Mouse (Mus musculus) adrenal gland, adult 8-10 months (tissue): ENCODE measurements at regions not wholly inside any gene's neighbourhood (a gene's known extent, or its start where the extent isn't known, plus 50 kb on each side); places are given as distances from the start of the nearest gene placed in this dataset.

Source experiments
- DNase-seq: peaks from one replicate; pipeline ENCODE4 v3.0.0; 2022

DNA sequence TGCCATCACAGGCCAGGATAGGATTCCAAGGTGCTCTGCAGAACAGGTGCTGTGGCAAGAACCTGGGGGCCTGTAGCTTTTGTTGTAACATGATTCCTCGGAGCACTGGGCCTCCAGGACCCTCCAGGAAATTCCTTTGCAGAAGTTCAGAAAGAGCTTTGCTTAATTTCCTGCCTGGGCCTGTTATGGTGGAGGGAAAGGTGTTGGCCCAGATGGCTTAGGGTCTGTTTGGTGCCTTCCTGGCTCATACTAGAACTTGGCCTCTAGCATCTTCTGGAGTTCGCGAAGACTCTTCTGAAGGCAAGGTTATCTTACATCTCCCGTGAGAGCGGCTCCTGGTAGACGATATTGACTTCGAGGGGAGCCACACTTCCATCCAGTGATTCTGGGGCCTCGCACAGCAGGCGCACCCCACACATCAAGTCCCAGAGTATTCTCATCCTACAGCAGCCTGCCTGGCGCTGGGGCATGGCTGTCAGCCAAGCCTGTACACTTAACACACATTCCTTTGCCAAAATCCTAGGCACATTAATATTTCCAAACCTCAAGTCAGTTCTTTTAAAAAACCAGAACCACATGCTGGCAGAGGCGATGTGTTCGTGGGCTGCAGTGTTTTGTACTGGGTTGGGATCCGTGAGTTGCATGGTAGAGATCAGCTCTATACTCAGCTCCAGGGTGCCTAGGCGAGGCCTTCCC is 54.5 kb upstream of the Cxcl14 start:
- DNase-seq: no peak

DNA sequence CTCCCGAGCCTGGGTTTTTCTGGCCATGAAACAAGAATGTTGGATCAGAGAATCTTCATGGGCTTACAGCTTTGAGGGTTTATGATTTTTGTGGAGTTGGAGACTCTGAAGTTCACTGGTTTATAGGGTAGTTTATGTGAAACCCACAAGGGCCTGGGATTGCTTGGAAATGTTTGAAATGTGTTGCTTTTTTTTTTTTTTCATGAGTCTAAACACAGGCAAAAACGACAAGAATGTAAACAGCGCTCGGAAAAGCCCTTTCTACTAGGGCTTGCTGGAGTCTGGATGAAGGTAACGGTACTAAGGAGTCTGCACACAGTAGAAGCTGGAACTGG is 55.0 kb upstream of the Cxcl14 start:
- no peak for DNase-seq

DNA sequence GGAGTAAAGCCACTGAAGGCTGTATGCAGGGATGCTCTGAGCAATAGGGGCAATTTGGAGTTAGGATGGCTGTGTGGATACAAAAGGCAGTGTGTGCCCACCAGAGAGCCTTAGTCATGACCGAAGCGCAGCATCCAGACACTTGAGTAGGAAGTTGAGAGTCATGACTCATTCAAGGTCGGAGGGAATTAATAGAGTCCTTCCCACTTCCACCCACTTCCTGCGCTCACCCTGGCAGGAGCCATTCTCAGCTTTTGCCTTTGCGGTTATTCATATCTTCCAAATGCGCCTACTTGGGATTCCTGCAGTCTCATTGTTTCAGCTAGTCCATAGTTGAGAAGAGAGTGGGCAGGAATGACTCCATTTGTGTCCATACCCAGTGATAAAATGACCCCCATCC is 56.1 kb upstream of the Cxcl14 start:
- DNase-seq: no peak

DNA sequence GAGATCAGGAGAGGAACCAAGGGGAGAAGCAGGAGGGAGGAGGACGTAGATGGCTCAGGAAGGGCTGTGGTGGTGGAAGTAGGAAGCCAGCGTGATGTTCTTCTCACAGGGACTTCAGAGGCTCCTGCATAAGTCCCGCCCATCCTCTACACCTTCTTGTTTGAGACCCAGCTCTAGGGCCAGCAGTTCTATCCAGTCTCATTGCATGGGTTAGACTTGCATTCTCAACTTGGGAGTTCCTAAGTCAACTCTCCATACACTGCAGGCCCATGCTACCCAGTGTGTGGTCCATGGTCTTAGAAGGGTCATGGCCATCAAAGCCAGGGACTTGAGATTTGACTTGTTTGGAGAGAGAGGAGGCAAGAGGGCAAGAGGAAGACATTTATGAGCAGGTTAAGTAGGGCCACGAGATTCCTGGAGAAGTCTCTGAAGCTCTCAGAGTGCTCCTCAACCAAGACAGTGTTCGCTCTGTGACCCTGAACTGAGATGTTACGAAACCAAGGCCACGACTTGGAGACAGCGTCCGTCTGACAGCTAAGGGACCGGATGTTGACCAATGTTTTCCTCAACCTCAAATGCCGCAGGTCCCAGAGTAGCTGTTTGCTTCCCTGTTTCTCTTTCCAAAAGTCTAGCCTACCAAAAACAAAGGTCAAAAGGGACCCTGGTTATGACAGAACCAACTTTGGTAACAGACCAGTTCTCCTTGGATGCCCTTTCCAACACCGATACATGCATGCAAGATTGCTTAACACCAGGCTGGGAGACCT is 56.7 kb upstream of the Cxcl14 start:
- peak; percentile 43 for DNase-seq

DNA sequence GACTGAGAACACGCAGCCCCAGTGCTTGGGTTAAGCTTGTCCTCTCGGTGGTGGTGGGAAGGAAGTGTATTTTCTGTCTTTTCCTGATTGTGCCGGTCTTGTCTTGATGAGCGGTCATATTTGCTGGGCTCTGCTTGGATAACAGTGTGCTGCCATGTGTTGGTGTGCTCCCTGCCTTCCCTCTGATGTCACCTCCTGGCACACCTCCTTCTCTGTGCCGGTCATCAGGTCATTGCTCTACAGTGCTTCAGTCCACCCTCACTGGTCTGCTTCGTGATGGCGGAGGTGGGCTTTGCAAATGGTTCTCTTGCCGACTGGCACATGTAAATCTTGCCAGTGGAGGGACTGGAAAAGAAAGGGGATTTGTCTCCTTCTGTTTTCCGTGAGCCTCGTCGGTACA is 57.6 kb upstream of the Cxcl14 start:
- DNase-seq: no peak

DNA sequence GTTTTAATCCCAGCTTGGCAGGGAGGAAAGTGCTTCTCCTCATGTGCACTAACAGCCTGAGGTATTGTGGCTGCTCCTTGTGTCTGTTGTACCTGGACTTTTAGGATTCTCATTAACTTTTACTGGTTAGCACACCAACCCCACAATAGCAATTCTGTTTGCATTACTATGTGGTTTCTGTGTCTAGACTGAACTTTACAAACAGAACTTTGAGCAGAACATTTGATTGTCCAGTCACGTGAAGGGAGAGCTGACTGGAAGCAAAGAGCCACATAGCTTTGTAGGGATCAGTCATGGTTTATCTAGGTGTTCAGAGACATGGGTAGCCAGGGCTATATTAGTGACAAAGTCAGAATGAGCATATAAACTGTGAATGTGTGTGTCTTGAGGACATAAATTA is 58.3 kb upstream of the Cxcl14 start:
- no peak for DNase-seq

DNA sequence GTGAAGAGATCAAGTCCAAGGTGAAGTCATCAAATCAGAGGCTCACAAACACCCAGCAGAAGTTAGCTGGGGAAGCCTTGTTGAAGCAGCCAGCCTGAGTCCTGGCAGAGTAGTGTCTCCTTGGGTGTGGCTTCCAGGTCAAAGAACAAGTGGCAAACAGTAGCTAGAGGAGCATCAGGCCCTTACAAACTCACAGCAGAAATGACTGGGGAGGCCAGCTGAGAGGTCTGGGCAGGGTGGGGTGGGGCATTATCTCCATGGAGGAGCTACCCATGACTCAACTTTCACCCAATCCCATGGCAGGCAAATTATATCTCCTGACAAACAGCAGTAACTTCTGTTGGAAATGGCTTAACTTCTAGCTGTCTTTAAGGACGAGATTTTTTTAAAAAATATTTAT is 60.6 kb upstream of the Cxcl14 start:
- DNase-seq: no peak

DNA sequence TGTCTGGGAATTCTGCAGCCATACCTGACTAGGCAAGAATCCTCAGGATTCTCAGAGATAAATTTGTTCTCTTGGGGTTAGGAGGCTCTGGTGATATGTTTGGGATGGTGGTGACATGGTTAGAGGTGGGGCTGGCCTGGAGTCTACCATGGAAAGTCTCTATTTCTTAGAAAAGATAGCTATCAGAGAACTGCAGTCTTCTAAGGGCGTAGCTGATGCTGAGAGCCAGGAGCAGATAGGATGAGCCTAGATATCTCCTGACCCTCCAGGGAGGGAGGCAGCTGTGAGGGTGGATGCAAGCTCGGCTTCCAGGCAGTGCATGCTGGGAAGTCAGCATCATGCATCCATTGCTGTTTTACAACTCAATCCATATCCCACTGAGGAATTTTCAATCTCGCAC is 61.6 kb upstream of the Cxcl14 start:
- no peak for DNase-seq

DNA sequence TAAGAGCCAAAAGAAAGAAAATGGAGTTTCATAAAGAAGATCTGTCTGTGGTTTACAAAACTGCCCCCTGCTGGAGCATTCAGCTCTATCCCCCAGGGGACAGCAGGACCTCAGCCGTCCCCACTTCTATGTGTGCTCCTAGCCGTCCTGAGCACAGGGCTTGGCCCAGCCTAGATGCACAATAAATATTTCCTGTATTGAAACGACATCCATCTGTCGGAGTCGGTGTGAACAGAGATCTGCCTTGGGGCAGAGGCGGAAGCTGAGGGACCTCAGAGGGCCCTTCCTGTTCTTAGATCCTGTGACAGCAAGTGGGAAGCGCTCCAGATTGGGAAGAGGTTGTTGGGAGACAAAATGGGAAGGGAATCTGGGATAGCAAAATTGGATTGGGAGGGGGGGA is 62.5 kb upstream of the Cxcl14 start:
- DNase-seq: no peak

DNA sequence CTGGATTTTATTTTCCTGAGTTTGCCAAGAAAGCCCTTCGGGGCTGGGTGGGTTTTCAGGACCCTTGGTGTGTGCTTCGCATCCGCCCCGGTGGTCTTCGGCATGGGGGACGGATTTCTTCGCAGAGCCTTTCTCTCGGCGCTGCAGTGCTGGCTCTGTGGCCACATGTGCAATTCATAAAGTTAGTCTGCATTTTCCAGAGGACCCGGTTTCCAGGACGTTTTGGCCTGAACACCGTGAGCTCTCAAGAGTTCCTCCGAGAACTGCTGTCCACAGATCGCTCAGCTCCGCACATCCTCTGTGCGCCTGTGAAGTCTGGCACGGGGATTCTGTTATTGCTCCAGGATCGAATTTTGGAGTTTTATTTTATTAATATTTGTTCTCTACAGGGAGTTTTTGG is 63.2 kb upstream of the Cxcl14 start:
- DNase-seq: no peak

DNA sequence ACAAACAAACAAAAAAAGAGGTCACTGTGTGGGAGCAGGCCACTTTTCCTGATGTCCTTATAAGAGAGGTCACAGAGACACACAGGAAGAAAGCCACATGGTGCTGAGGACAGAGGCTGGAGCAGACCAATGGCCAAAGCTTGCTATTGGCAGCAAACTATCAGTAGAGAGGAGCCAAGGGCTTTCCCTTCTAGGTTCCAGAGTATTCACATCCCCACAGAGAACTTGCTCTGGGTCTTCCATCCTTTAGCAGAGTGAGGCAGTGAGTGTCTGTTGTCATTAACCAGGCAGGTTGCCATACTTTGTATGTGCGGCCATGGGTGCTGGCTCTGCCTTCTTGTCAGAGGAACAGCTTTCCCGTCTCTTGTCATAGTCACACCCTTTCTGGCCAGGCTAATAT is 64.5 kb upstream of the Cxcl14 start:
- DNase-seq: no peak

DNA sequence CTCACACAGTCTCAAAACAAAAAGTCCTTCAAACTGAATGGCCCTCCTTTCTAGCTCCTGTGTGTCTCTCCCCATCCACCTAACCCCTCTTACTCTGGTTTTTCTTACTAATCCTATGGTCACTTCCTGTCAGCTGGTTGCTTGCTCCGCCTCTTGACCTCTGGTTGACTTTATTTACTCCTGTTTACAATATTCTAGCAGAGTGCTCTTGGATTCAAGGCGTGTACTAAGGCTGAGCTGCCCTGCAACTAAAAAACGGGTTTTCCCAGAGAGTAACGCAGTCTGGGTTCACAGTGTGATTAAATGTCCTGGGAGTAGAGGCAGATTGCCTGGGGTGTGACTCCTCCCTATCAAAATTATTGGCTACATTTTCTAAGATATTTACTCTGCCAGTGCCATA is 64.2 kb upstream of the Gm3045 start:
- no peak for DNase-seq

DNA sequence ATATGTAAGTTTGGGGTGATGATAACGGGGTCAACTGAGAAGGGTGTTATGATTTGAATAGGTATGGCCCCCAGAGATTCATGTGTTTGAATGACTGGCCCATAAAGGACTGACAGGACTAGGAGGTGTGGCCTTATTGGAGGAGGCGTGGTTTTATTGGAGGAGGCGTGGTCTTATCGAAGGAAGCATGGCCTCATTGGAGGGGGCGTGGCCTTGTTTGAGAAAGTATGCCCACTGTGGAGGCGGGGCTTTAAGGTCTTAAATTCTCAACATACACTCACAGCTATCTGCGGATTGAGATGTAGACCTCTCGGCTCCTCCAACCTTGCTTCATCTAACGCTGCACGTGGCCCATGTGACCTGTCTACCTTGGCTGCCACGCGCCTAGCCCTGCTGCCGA is 63.7 kb upstream of the Gm3045 start:
- DNase-seq: no peak

DNA sequence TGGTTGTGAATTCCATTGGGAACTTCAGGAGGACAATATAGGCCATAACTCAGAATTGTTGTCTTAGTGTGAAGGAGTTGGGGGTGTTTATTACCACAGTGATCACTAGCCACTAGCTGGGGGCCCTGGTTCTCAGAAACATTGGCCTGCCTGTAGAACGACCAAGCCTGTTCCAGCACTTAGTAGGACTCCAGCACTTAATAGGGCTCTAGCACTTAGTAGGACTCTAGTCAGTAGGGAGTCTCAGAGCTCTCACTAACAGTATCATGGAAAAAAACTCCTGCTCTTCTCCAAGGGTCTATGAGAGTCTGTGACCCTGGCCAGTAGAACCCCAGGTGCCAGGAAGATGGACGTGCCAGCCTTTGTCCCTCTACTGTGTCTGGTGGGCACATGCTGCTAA is 56.8 kb upstream of the Gm3045 start:
- DNase-seq: no peak

DNA sequence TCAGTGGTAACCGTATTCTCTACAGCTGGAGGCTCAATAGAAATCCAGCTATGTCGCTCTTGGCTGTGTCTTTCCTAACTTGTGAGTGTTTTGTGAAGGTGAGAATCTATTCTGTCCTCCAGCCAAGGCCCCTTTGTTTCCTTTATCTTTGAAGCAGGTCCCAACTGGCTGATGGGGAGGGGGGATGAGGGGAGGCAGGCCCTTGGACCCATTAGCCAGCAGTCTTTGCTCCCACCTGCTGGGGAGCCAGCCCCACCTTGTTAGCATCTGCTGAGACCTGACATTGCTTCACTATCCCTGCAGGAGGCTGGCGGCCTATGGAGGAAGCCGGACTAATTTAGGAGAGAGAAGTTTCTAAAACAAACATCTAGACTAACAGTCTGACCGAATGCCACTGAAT is 55.0 kb upstream of the Gm3045 start:
- DNase-seq: no peak

DNA sequence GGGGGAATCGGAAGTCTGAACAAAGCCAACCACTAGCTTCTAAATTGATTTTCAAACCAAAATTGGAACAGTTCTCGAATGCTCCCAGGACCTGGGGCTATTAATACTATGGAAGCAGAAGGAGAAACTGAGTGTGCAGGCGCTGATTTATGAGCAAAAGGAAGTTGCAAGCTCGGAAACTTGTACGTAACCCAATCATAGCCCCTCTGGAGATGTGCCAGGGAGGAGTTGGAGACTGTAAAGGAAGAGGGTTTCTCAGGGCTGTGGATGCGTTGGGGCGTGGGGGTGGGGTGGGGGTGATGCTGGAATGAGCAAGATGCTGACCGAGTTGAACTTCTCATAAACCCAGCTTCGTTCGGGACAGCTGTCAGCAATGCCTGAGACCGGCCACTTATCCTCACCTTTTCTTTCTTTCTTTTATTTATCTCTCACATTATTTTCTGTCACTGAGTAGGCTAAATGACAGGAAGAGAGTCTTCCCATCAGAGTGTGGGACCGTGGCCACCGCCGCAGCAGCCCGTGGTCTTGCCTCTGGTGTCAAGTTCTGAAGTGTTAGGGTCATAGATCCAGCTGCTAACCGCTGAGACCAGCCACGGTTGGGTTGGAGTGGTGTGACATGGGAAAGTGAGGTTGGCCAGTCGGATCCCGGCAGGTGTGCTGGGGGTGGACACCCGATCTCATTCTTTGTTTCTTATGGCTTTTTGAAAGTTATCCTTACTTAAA is 54.2 kb upstream of the Gm3045 start:
- DNase-seq: no peak

DNA sequence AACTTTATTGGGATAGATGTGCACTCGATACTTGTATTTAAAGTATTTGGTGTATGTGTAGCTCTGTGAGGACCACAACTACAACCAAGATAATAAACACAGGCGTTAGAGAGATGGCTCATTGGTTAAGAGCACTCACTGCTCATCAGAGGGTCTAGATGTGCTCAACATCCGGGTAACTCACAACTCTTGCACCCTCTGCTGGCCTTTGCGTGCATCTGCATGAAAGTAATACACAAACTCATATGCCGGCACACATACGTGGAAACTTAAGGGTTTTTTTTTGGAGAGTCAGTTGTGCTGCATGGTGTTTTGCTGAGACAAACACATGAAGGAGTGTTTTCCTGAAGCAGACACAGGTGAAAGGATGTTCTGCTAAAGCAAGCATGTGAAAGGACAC is 53.7 kb upstream of the Gm3045 start:
- DNase-seq: no peak
